Mouse (Mus musculus) E14TG2a.4 (cell line): ENCODE data around the gene Nap1l1.

Experiments
- CTCF ChIP-seq: conservative IDR thresholded peaks from 2 replicates; pipeline ENCODE4 v1.5.1; 2014; ENCODE audit warnings: low read length
- NANOG ChIP-seq: IDR thresholded peaks from 2 replicates; pipeline ENCODE4 v1.6.1; 2014; ENCODE audit warnings: borderline replicate concordance, low read length, mixed read lengths
- POU5F1 ChIP-seq: IDR thresholded peaks from 2 replicates; pipeline ENCODE4 v1.6.1; 2014; ENCODE audit warnings: low read length, borderline replicate concordance

- TF ChIP-seq CTCF (no peak), POU5F1 (no peak), NANOG (no peak)
Measured at GRCm38 (mm10) chr10:111516172-111516588, 43.2 kb downstream of the Nap1l1 start.
